Mouse (Mus musculus) stomach, postnatal 0 days (tissue): ENCODE data around the gene Gstcd.

Experiments
- CTCF ChIP-seq: IDR thresholded peaks from 2 replicates; pipeline ENCODE4 v1.5.1; 2016; ENCODE audit warnings: antibody characterized with exemption, low read depth, mild to moderate bottlenecking, moderate library complexity
- EP300 ChIP-seq: optimal IDR thresholded peaks from 2 replicates; pipeline ENCODE3; 2016; ENCODE audit warnings: antibody characterized with exemption

DNA sequence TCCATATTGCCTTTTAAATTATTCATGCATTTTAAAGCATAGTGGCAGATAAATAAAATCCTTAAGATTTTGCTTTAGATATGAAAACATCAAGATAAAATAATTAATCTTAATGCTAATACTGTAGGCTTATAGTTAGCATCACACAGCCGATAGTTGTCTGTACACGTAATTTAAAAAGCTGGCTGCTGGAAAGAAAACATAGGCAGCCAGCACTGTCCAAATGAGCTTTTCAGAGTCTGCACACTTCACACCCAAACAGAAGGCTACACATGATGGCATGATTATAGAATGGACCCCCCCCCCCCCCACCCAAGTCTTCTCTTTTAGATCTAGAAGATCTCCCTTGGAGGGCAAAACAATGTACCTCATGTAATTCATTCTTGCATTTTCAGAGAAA lies 109.9 kb downstream of the Gstcd start:
- TF ChIP-seq CTCF (no peak), EP300 (no peak)
